Mouse (Mus musculus) right cerebral cortex, postnatal 4 days (tissue): ENCODE measurements around the gene Csnk2b.

Source experiments
- DNase-seq: peaks from one replicate; pipeline ENCODE4 v3.0.0-alpha.2; 2022

Gene Csnk2b

DNA sequence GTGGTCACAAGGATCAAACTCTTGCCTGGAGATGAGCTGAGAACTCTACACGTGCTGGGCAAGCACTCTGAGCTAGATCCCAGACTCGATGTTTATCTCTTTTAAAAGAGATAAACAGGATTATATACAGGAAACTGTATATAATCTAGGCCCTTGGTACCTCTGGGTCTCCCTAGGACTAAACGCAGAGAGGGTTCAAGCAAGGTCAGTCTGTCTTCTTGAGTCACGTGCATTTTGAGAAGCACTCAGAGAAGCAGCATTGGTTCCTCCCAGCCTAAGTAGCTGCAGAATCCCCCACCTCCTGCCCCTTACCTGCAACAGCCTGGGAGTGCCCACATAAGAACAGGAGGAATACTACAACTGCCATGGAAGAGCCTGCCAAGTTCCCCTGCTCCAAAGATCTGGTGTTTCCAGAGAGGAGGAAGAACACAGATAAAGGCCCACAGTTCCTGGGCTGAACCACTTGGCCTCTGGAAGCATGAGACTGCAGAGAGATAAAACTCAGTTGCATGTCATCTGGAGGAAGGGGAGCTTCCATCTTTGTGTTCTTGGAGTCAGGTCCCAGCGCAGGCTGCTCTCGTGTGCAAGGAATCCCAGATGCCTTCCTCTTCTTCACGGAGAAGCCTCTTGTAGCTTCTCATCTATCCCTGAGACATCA, 36.5 kb downstream of the Csnk2b start, which contains the start of gene Ly6g6f:
Gene Ly6g6f, minus strand, starts transcription at position 403 of the 658 bp plus-strand sequence.
- no peak for DNase-seq

DNA sequence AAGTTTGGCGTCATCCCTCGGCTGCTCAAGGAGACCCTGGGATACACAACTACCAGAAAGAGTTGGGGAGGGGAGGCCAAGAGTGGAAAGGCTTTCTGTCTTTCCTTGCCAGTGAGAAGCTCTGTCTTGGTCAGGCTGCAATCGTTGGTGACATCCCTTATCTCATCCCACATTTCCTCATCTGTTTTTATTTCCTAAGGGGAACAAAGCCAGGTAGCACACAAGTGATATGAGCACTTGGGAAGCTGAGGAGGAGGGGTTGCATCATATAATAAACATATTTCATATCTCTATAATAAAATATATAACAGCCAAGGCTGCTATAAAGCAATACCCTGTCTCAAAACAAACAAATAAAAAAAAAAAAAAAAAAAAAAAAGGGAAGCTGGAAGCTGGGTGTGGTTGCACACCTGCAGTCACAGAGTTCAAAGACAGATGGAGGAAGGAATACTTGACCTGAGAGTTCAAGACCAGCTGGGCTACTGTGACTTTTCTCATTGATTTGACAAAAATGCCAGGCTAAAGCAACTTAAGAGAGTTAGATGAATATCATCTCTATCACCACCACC, 37.8 kb downstream of the Csnk2b start:
- DNase-seq, result no peak

GRCm38 (mm10) chr17:35082841-35083576, 38.8 kb downstream of the Csnk2b start:
- DNase-seq, result no peak

GRCm38 (mm10) chr17:35080710-35081109, 41.1 kb downstream of the Csnk2b start:
- DNase-seq, result no peak

- no peak for DNase-seq
These were observed 41.6 kb downstream of the Csnk2b start for GRCm38 (mm10) chr17:35080248-35080647.

GRCm38 (mm10) chr17:35079778-35080177, 42.1 kb downstream of the Csnk2b start:
- DNase-seq, result no peak

GRCm38 (mm10) chr17:35077786-35078233, 44.0 kb downstream of the Csnk2b start, which contains the start of gene Ly6g6d:
Gene Ly6g6d, minus strand, starts transcription at chr17:35078065.
- DNase-seq, result no peak

DNA sequence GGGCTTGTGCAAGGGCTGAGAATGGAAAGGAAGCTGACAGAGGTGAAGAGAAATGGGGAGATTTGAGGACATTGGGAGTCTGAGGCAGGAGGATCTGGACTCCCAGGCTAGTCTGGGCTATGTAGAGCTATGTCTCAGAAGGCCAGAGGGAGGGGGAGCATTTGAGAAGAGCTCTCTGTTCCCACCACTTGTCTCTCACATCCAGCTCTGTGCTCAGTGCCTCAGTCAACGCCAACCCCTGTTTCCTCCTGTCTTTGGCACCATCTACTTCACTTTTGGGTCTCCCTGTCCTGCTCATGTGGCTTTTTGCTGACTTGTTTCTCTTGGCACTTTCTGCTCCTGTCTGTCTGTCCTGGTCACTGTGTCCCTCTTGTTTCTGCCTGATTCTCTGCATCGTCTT, 44.6 kb downstream of the Csnk2b start:
- DNase-seq, result no peak

GRCm38 (mm10) chr17:35076507-35077176, 45.2 kb downstream of the Csnk2b start, which contains the start of gene Ly6g6e:
Gene Ly6g6e, plus strand, starts transcription at chr17:35076902.
- DNase-seq, result no peak

- no peak for DNase-seq
These were observed 47.8 kb downstream of the Csnk2b start for GRCm38 (mm10) chr17:35074097-35074496.

GRCm38 (mm10) chr17:35071454-35071853, 50.4 kb downstream of the Csnk2b start:
- DNase-seq, result no peak

- no peak for DNase-seq
These were observed 51.2 kb downstream of the Csnk2b start for GRCm38 (mm10) chr17:35070556-35071229.

- DNase-seq, result no peak
These were observed 53.5 kb downstream of the Csnk2b start for GRCm38 (mm10) chr17:35068213-35068914.
